Mouse (Mus musculus): ENCODE results near the gene Mindy4b-ps.
A peak's percentile ranks its signal among the peaks of the same experiment; 100 is the strongest.

DNA sequence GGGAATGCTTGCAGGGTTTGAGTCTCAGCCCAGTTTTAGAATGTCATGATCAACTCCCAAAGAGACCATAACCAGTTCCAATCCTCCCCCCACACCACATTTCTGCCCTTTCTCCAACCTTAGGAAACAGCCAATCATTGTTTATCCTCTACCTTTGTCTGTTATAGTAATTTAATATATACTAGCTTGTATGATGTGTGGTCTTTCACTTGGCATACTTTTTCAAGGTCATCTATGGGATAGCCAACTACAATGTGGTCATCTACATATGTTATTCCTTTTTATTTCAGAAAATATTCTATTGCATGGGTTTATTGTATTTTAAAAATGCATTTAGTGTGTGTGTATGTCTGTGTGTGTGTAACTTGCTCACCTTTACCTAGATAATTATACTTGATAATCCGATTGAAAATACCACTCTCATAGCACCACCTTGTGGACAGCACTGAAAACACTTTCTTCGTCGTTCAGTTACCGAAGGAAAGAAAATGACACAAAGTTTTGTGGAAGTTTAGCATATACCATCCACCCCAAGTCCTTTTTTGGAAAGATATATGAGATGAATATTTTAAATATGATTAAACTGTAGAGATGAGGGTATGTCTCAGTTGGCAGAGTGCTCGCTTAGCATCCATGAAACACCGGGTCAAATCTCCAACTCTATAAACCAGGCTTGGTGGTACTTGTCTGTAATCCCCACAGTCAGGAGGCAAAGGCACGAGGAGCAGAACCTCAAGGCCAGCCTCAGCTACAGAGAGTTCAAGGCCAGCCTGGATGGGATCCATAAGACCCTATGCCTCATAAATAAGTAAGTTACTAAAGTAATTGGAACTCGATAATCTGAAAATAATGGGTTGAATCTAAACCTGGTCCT, 37.7 kb downstream of the Mindy4b-ps start:
- TF ChIP-seq CTCF (IDR thresholded peaks at IDR 0.05; ENCODE audit: borderline replicate concordance, extremely low read depth, insufficient read depth, insufficient read length) (peak; percentile 21; the same call in 1 of the 2 replicates), POLR2A (IDR thresholded peaks at IDR 0.05; ENCODE audit: borderline replicate concordance, extremely low read depth, insufficient read depth, insufficient read length, poor library complexity, severe bottlenecking) (no peak)

Data from brain, embryonic 14.5 days (tissue).